Mouse (Mus musculus): Measurements from ENCODE around the gene Grip2. TPM values are rescaled to one million over a fixed set of nuclear protein-coding genes. Genes with fewer than 3 reads are reported as not detected.
A peak's percentile ranks its signal among the peaks of the same experiment; 100 is the strongest.

Gene Grip2
- total and polyA plus RNA-seq, 3 experiments: 8.5 to 25.2 (median 12.4) TPM

DNA sequence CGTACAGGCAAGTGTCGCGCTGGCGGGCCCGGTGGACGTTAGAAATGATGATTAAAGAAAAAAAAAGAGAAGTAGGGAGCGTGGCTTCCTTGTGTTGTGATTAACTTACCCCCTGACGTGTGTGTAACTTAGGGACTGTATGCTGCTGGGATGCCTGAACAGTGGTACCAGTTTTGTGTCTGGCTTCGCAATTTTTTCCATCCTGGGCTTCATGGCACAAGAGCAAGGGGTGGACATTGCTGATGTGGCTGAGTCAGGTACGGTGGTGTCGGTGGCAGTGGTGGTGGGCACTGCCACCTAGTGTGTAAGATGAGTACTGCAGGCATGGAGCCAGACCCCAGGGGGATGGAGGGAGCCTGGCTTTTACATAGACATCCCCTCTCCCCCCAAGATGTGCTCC is 86.0 kb downstream of the Grip2 start:
- 71% methylated on average over 11 of the region's 11 CpGs for WGBS
- peaks cover 19% of the 10 kb centered on the region for H3K4me1 ChIP-seq (ENCODE audit: control insufficient read depth, insufficient read depth, low read length)
- H3K79me2 ChIP-seq (replicated peaks; ENCODE audit: control insufficient read depth, insufficient read depth, low read length): no peaks in the 10 kb centered on the region; the same call in 1 of the 2 replicates
- H3K4me3 ChIP-seq: no peak overlapping the region
- no peak overlapping the region for H3K27ac ChIP-seq
- peaks cover 22% of the 10 kb centered on the region for H3K36me3 ChIP-seq (ENCODE audit: control insufficient read depth, insufficient read depth, low read length)
- intact Hi-C loops (cut with DNase I): loop anchor here (1.0 kb wide), 2 partner anchors 165 to 214 kb away; no protein-coding TSS in a partner anchor
- TF ChIP-seq POLR2A (IDR thresholded peaks at IDR 0.05; ENCODE audit: insufficient read depth, low read depth, low read length) (no peak), CTCF (IDR thresholded peaks at IDR 0.05) (peak; percentile 100; the same call in 1 of the 2 replicates), EP300 (IDR thresholded peaks at IDR 0.05; ENCODE audit: insufficient read depth, low read depth, low read length) (peak; percentile 95)
- H3K27me3 ChIP-seq (ENCODE audit: control insufficient read depth, insufficient read depth, low read length): no peaks in the 10 kb centered on the region
- DNase-seq: peak; percentile 68 to 82
- H3K9ac ChIP-seq (ENCODE audit: low read depth, low read length): no peak overlapping the region

DNA sequence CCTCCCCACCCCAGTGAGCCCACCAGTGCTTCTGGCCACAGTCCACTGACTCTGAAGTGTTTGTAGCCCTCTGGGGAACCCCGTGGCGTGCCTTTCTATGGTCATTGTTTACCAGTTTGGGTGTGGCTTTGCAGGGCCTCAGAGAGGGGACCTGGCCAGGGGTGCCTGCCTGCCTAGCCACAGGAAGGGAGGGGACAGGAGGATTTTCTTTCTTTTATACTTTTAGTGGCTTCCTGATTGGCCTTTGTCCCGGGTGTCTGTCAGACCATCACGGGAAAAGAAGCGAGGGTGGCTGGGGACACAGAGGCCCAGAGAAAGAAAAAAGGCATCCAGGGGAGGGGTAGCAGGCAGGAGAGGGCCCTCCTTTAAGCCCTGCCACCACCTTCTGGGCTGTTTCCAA is 89.0 kb downstream of the Grip2 start:
- Histone ChIP-seq H3K4me3 (no peak overlapping the region), H3K9ac (ENCODE audit: low read depth, low read length) (no peak overlapping the region), H3K27me3 (ENCODE audit: control insufficient read depth, insufficient read depth, low read length) (no peaks in the 10 kb centered on the region), H3K79me2 (replicated peaks; ENCODE audit: control insufficient read depth, insufficient read depth, low read length) (no peaks in the 10 kb centered on the region; the same call in 1 of the 2 replicates), H3K36me3 (ENCODE audit: control insufficient read depth, insufficient read depth, low read length) (peaks cover 27% of the 10 kb centered on the region), H3K27ac (peak overlapping the region; percentile 84), H3K4me1 (ENCODE audit: control insufficient read depth, insufficient read depth, low read length) (peaks cover 29% of the 10 kb centered on the region)
- TF ChIP-seq CTCF (IDR thresholded peaks at IDR 0.05) (no peak), EP300 (IDR thresholded peaks at IDR 0.05; ENCODE audit: insufficient read depth, low read depth, low read length) (peak; percentile 87)
- 55% methylated on average over 5 of the region's 5 CpGs for WGBS
- peak; percentile 63 to 76 for DNase-seq
- intact Hi-C loops (cut with DNase I): loop anchor here (1.0 kb wide), 1 partner anchor 17 kb away; no protein-coding TSS in a partner anchor

DNA sequence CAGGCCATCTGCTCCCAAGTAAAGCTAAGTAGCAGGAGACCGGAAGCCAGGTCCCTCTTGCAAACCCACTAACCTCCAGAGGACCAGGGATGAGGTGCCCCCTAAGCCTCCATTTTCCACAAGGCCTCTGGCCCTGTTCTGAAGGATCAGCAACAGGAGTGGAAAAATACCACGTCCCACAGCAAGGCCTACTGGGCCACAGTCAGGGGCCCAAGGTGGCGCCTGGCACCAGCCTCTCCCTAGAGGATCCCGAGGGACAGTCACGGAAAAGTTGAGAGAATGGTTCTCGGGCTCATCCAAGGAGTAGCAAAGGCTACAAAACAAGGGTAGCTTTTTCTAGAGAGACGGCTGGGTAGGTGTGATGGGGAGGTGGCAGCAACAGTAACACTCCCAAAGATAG is 89.6 kb downstream of the Grip2 start:
- H3K4me1 ChIP-seq (ENCODE audit: control insufficient read depth, insufficient read depth, low read length): peaks cover 29% of the 10 kb centered on the region
- no peak overlapping the region; the same call in 1 of the 2 replicates for H3K9ac ChIP-seq (ENCODE audit: low read depth, low read length)
- no peaks in the 10 kb centered on the region for H3K27me3 ChIP-seq (ENCODE audit: control insufficient read depth, insufficient read depth, low read length)
- no peaks in the 10 kb centered on the region; the same call in 1 of the 2 replicates for H3K79me2 ChIP-seq (replicated peaks; ENCODE audit: control insufficient read depth, insufficient read depth, low read length)
- H3K36me3 ChIP-seq (ENCODE audit: control insufficient read depth, insufficient read depth, low read length): peaks cover 27% of the 10 kb centered on the region
- 60% methylated on average over 7 of the region's 7 CpGs for WGBS
- intact Hi-C loops (cut with DNase I): loop anchor here (2.0 kb wide), 1 partner anchor 23 kb away; no protein-coding TSS in a partner anchor
- peak overlapping the region; percentile 84 for H3K27ac ChIP-seq
- no peak for TF ChIP-seq EP300 (IDR thresholded peaks at IDR 0.05; ENCODE audit: insufficient read depth, low read depth, low read length)
- TF ChIP-seq POLR2A (IDR thresholded peaks at IDR 0.05; ENCODE audit: insufficient read depth, low read depth, low read length): no peak
- TF ChIP-seq CTCF (IDR thresholded peaks at IDR 0.05): no peak
- no peak overlapping the region for H3K4me3 ChIP-seq
- peak in 1 of 2 experiments; percentile 37 for DNase-seq

DNA sequence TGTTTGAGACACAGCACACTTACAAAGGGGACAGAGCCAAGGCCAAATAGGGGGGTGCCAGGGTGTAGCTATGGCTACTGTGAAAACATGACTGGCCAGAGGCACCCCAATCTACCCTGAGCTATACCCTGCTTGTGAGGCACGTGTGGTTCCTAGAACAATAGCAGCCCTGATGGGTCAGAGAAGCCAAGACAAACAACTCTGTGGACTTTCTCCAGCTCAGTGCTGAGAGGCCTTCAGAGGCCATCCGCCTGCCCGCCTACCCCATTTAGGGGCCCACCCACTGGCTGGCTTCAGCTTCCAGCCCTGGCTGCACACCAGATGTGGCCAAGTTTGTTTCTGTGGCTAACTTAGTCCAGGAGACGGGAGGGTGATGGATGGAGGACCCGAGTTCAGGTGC is 90.6 kb downstream of the Grip2 start:
- peak; percentile 70 to 80 for DNase-seq
- peak overlapping the region; percentile 84 for H3K27ac ChIP-seq
- H3K27me3 ChIP-seq (ENCODE audit: control insufficient read depth, insufficient read depth, low read length): no peaks in the 10 kb centered on the region
- H3K79me2 ChIP-seq (replicated peaks; ENCODE audit: control insufficient read depth, insufficient read depth, low read length): no peaks in the 10 kb centered on the region; the same call in 1 of the 2 replicates
- no peak overlapping the region for H3K4me3 ChIP-seq
- TF ChIP-seq EP300 (IDR thresholded peaks at IDR 0.05; ENCODE audit: insufficient read depth, low read depth, low read length): peak; percentile 87
- no peak for TF ChIP-seq POLR2A (IDR thresholded peaks at IDR 0.05; ENCODE audit: insufficient read depth, low read depth, low read length)
- peak; percentile 36 for TF ChIP-seq CTCF (IDR thresholded peaks at IDR 0.05)
- H3K36me3 ChIP-seq (ENCODE audit: control insufficient read depth, insufficient read depth, low read length): peaks cover 27% of the 10 kb centered on the region
- intact Hi-C loops (cut with DNase I): loop anchor here (2.0 kb wide), 1 partner anchor 22 kb away; no protein-coding TSS in a partner anchor
- H3K9ac ChIP-seq (ENCODE audit: low read depth, low read length): no peak overlapping the region; the same call in 1 of the 2 replicates
- 33% methylated on average over 5 of the region's 5 CpGs for WGBS
- peaks cover 31% of the 10 kb centered on the region for H3K4me1 ChIP-seq (ENCODE audit: control insufficient read depth, insufficient read depth, low read length)

DNA sequence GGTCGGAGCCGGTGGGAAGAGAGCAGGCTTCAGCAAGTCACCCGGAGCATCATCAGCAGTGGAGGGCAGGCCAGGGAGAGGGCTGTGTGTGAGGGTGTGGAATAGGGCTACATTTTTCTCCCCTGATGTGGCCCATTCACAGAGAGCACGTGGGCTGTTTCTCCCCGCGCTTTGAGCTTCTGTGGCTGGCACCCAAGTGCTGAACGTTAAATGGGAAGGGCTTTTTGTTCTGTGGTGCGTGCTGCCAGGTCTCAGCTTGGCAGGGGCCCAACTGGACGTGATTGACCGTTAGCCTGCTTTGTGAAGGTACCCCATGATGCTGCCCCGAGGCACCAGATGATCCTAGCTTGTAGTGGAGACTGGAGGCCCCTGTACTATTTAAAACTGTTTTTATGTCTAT is 94.9 kb downstream of the Grip2 start:
- WGBS: 61% methylated on average over 11 of the region's 11 CpGs
- Histone ChIP-seq H3K27me3 (ENCODE audit: control insufficient read depth, insufficient read depth, low read length) (no peaks in the 10 kb centered on the region), H3K79me2 (replicated peaks; ENCODE audit: control insufficient read depth, insufficient read depth, low read length) (no peaks in the 10 kb centered on the region), H3K36me3 (ENCODE audit: control insufficient read depth, insufficient read depth, low read length) (peaks cover 33% of the 10 kb centered on the region), H3K27ac (no peak overlapping the region), H3K9ac (ENCODE audit: low read depth, low read length) (no peak overlapping the region), H3K4me1 (ENCODE audit: control insufficient read depth, insufficient read depth, low read length) (peaks cover 38% of the 10 kb centered on the region), H3K4me3 (no peak overlapping the region)
- intact Hi-C loops (cut with DNase I): no loop called here
- no peak for DNase-seq
- no peak for TF ChIP-seq CTCF (IDR thresholded peaks at IDR 0.05)
- TF ChIP-seq POLR2A (IDR thresholded peaks at IDR 0.05; ENCODE audit: insufficient read depth, low read depth, low read length): no peak
- TF ChIP-seq EP300 (IDR thresholded peaks at IDR 0.05; ENCODE audit: insufficient read depth, low read depth, low read length): no peak

DNA sequence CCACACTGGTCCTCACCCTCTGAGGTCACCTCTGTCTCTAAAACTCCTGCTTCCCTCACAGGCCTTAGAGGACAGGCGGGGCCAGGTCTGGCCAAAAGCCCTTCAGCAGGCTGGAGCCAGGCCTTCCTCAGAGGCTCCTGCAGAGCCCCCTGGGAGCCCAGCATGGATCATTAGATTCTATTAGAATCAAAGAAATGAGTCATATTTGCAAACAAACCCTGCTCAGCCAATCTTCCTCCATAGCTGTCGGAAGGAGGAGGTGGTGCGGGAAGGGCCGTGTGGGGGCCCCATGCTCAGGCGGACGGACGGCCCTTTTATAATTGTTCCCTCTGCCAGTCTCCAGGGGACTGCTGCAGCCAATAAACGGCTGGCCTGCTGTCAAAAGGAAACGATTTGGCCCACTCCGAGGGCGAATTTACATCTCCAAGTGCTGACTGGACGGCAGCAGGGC is 97.3 kb downstream of the Grip2 start:
- Histone ChIP-seq H3K9ac (ENCODE audit: low read depth, low read length) (no peak overlapping the region), H3K79me2 (replicated peaks; ENCODE audit: control insufficient read depth, insufficient read depth, low read length) (no peaks in the 10 kb centered on the region), H3K4me3 (no peak overlapping the region), H3K27ac (peak overlapping the region; percentile 73), H3K4me1 (ENCODE audit: control insufficient read depth, insufficient read depth, low read length) (peaks cover 29% of the 10 kb centered on the region), H3K36me3 (ENCODE audit: control insufficient read depth, insufficient read depth, low read length) (peaks cover 33% of the 10 kb centered on the region), H3K27me3 (ENCODE audit: control insufficient read depth, insufficient read depth, low read length) (no peaks in the 10 kb centered on the region)
- intact Hi-C loops (cut with DNase I): loop anchor here (2.0 kb wide), 1 partner anchor 45 kb away; the partner anchor contains the start of gene Slc6a6
- WGBS: 7% methylated on average over 12 of the region's 12 CpGs
- peak; percentile 88 to 92 for DNase-seq
- TF ChIP-seq POLR2A (IDR thresholded peaks at IDR 0.05; ENCODE audit: insufficient read depth, low read depth, low read length) (no peak), EP300 (IDR thresholded peaks at IDR 0.05; ENCODE audit: insufficient read depth, low read depth, low read length) (peak; percentile 95), CTCF (IDR thresholded peaks at IDR 0.05) (no peak)
